Mouse (Mus musculus) kidney, adult 10 weeks (tissue): ENCODE results near the gene Usp21. TPM values are rescaled to one million over a fixed set of nuclear protein-coding genes. Genes with fewer than 3 reads are reported as not detected.

Experiments used
- polyA plus RNA-seq: library from polyadenylated mRNA; stranded (reverse); fragments of 350-450 nt; fragmentation: Illumina TruSeq; extraction: RNeasy Lipid Tissue Mini Kit (QIAGEN cat#74804); gene quantifications from one replicate; pipeline ENCODE4 v1.2.3, GENCODE M21; 2014; ENCODE audit warnings: low read depth, low replicate concordance

Usp21 gene
- 15.0 TPM for polyA plus RNA-seq

GRCm38 (mm10) chr1:171287136-171288081 is at the start of gene Usp21:
Usp21 (minus strand) TSS chr1:171287991.

DNA sequence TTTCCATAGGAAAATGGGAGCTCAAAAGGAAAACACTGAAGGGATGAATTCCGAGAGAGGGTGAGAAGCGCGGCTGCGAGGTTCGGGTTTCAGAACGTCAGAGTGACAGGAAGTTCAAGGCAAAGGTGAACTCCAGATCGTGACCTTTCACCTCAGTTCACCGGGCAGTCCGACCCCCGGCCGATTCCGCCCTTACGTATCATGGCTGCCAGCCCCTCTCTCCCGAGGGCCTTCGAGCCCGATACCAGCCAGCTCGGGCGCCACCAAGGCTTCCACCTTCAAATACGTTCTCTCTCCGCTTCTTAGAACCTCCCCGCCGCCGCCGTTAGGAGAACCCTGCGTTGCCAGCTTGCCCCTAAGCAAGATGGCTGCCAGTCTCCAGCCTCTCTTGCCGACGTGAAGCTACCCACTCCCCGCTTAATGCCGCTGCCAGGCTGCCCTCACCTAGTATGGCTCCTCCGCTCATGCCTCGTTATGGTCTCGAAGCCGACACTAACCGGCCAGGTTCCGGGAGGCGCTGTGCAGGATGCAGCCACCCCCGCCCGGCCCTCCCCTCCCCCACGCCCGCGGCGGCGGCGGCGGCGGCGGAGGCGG is 41.1 kb upstream of the Usp21 start, which contains the start of gene Dedd:
Gene Dedd, plus strand, starts transcription at position 307 of the 594 bp plus-strand sequence.

GRCm38 (mm10) chr1:171294298-171295062 is 6.7 kb upstream of the Usp21 start, which contains the start of gene Ufc1:
Ufc1 (minus strand) TSS chr1:171295024.

DNA sequence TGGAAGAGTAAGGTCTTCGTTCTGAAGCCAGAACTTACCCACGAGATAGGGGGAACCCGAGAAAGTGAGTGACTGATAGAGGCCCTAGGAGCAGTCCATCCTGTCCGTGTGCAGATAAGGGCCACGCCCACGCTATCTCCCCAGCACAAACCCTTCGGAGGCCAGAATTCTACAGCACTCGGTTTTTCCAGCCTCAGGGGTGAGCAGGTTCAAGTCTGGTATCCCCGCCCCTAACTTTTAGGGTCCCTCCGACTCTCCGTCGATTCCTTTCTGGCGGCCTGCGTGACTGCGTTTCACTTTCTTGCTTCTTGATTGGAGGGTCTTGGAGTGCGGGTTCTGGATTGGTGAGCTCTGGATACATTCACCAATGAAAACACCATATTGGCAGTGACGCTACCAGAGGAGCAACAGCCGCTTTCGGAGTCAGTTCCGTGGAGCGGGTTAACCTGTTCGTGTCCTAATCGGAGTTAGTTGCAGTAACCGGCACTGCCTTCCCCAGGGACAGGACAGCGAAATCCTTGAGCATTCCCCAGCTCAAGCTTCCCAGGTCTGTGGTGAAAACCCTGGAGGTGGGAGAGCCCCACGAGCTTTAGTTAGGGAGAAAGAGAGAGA is 6.8 kb downstream of the Usp21 start, which contains the start of gene Ppox:
Gene Ppox, minus strand, starts transcription at position 271 of the 612 bp plus-strand sequence.

GRCm38 (mm10) chr1:171269848-171270572 is 17.8 kb downstream of the Usp21 start, which contains the start of gene B4galt3:
B4galt3 (plus strand) TSS chr1:171270328.

DNA sequence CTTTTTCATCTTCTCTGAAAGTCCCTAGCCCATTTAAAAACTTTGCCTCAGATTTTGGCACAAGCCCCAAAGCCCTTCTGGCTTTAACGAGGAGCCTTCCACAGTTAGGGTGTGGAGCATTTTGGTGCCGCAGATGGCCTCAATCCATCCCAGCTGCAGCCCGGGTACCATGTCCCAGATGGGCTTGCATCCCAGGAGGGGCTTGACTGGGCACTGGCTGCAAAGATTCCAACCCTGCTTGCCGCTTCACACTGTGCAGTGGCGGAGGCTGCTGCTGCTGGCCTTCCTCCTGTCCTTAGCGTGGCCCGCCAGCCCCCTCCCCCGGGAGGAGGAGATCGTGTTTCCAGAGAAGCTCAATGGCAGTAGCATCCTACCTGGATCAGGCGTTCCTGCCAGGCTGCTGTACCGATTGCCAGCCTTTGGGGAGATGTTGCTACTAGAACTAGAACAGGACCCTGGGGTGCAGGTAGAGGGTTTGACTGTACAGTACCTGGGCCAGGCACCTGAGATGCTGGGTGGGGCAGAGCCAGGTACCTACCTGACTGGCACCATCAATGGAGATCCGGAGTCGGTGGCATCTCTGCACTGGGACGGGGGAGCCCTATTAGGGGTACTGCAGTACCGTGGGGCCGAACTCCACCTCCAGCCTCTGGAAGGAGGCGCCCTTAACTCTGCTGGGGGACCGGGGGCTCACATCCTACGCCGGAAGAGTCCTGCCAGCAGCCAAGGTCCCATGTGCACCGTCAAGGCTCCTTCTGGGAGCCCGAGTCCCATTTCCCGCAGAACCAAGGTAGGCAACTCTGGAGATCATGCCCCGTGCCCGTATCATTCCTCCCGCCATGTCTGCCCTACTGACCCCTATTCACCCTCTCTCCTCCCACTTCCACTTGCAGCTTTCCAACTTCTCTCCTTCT is 36.9 kb downstream of the Usp21 start, which contains the start of gene Ndufs2:
Gene Ndufs2, minus strand, starts transcription at position 709 of the 914 bp plus-strand sequence.

GRCm38 (mm10) chr1:171249913-171250600 is 37.7 kb downstream of the Usp21 start, which contains the start of gene Adamts4:
Adamts4 (plus strand) TSS chr1:171250421.

DNA sequence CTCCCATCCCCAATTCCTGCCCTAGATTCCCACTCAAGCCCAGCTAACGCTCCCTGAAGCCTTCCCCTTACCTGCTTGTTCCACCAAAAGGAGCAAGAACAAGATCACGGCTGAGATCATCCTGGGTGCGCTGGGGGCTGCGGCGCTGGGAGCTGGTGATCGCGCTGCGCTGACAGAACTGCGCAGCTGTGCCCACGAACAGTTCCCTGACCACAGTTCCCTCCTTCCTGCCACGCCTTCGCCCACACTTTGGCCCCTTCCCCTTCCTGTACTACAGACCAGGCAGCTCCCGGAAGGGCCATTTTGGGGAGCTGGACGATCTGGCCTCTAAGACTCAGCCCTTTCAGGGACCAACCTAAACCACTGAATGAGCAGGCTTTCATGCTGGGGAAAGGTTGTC is 53.7 kb downstream of the Usp21 start, which contains the start of gene Fcer1g:
Gene Fcer1g, minus strand, starts transcription at position 240 of the 400 bp plus-strand sequence.

Other genes with a start within 250 kb of the Usp21 start
- 3.4 TPM for gene Fcgr3, start 223.1 kb downstream of the Usp21 start, polyA plus RNA-seq
- 3.7 TPM for gene Cfap126, start 174.1 kb downstream of the Usp21 start, polyA plus RNA-seq
- 129 TPM for gene Sdhc, start 137.4 kb downstream of the Usp21 start, polyA plus RNA-seq
- 0.20 TPM for gene Mpz, start 137.3 kb downstream of the Usp21 start, polyA plus RNA-seq
- 6.5 TPM for gene Pcp4l1, start 91.7 kb downstream of the Usp21 start, polyA plus RNA-seq
- gene Nr1i3, start 74.0 kb downstream of the Usp21 start, polyA plus RNA-seq: not detected
- gene Tomm40l, start 65.5 kb downstream of the Usp21 start, polyA plus RNA-seq: 7.3 TPM
- 3.9 TPM for gene Apoa2, start 62.9 kb downstream of the Usp21 start, polyA plus RNA-seq
- gene Fcer1g, start 53.6 kb downstream of the Usp21 start, polyA plus RNA-seq: 10.8 TPM
- 1.2 TPM for gene Adamts4, start 37.6 kb downstream of the Usp21 start, polyA plus RNA-seq
- 89.0 TPM for gene Ndufs2, start 36.6 kb downstream of the Usp21 start, polyA plus RNA-seq
- 2.3 TPM for gene B4galt3, start 17.7 kb downstream of the Usp21 start, polyA plus RNA-seq
- gene Ppox, start 6.8 kb downstream of the Usp21 start, polyA plus RNA-seq: 6.2 TPM
- 101 TPM for gene Ufc1, start 7.0 kb upstream of the Usp21 start, polyA plus RNA-seq
- gene Dedd, start 41.2 kb upstream of the Usp21 start, polyA plus RNA-seq: 6.7 TPM
- gene Nit1, start 57.7 kb upstream of the Usp21 start, polyA plus RNA-seq: 43.5 TPM
- gene Pfdn2, start 57.7 kb upstream of the Usp21 start, polyA plus RNA-seq: 39.6 TPM
- 0.97 TPM for gene Klhdc9, start 72.8 kb upstream of the Usp21 start, polyA plus RNA-seq
- 0.40 TPM for gene Nectin4, start 82.1 kb upstream of the Usp21 start, polyA plus RNA-seq
- 1.3 TPM for gene Arhgap30, start 101.0 kb upstream of the Usp21 start, polyA plus RNA-seq
- 0.69 TPM for gene Usf1, start 123.3 kb upstream of the Usp21 start, polyA plus RNA-seq
- gene Tstd1, start 130.9 kb upstream of the Usp21 start, polyA plus RNA-seq: 2.9 TPM
- gene F11r, start 149.5 kb upstream of the Usp21 start, polyA plus RNA-seq: 51.7 TPM
- 1.2 TPM for gene Alyref2, start 215.5 kb upstream of the Usp21 start, polyA plus RNA-seq
- not detected for gene Itln1, start 247.3 kb upstream of the Usp21 start, polyA plus RNA-seq